Mouse (Mus musculus) telencephalon, adult 2 months (tissue): Measurements from ENCODE around the gene Umad1.

Source experiments
- DNase-seq: peaks from one replicate; pipeline ENCODE4 v3.0.0-alpha.2; 2011; ENCODE audit warnings: low read depth, low spot score

Gene Umad1

DNA sequence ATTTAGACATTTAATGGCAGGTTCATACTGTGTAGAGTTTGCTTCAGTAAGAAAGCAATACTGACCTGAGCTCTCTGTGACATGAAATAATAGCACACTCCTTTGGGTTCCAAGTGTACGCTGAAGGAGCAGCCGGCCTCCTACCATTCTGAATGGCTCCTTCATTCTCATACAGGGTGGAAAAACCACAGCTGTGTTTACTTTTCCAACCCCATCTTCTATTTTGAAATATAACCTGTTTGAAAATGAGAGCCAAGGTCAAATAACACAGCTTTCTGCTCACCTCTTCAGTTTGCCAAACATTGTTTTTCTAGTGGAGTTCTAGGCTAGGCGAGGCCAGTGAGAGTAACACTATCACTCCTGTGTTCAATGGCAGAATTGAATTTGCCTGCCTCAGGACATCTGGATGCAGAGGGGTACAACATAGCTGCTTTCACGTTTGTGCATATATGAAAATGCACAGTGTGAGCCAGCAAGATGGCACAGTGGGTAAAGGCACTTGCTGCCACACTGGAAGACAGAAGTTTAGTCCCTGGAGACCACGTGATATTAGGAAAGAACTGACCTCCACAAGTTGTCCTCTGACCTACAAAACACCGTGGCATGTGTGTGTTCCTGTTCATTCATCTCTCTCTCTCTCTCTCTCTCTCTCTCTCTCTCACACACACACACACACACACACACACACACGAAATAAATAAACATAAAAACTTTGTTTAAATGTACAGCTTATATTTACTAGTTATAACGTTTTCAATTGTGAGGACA is 157.9 kb downstream of the Umad1 start:
- no peak for DNase-seq

- no peak for DNase-seq
These were observed 160.5 kb downstream of the Umad1 start for GRCm38 (mm10) chr6:8419485-8420186.

- DNase-seq = no peak
These were observed 161.1 kb downstream of the Umad1 start for GRCm38 (mm10) chr6:8420187-8420503.

DNA sequence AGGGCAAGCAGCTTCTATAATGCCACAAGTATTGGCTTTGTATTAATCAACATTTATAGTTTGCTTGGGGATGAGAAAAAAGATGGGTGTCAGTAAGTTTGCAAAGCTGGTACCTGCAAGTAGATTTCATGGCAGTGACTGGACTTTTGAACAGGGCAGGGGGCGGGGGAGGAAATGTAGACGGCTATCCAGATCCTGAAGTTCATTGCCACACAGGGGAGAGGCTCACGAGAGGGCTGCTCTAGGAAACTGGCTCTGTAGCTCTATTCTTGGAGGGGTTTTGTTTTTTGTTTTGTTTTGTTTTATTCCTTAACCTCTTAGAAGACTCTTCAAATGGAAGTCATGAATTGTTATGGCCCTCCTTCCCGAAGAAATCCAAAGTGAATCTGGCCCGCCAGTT is 162.3 kb downstream of the Umad1 start:
- DNase-seq = no peak

DNA sequence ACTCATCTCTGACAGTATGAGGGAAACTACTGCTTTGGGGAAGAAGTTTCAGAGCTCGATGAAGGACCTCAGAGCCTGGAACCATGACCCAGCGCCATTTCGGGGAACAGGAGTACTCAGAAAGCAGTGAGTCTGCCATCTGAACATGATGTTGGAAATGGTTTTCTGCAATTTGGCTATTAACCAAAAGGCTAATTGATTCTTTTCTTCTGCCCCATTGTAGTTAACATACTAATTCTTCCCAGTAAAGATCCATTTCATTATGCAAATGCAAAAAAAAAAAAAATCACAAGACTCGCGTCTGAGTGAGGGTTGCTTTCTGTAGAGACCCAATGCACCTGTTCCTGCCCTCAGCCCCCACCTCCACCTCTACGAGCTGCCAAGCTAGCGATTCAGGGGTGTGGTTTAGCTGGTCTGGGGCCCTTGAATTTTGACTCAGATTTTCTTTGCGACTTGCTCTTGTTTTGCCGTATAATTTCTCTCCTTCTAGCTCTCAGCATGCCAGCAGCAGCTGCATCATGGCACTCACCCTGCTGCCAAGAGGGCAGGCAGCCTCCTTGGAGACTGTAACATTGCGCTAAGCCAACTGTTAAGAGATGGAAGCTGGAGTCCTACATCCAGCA is 163.0 kb downstream of the Umad1 start:
- DNase-seq = no peak

- DNase-seq = no peak
These were observed 164.1 kb downstream of the Umad1 start for GRCm38 (mm10) chr6:8423142-8423541.

- no peak for DNase-seq
These were observed 168.6 kb downstream of the Umad1 start for GRCm38 (mm10) chr6:8427692-8428091.

GRCm38 (mm10) chr6:8430610-8431234 is 171.6 kb downstream of the Umad1 start:
- DNase-seq = peak; percentile 59

DNA sequence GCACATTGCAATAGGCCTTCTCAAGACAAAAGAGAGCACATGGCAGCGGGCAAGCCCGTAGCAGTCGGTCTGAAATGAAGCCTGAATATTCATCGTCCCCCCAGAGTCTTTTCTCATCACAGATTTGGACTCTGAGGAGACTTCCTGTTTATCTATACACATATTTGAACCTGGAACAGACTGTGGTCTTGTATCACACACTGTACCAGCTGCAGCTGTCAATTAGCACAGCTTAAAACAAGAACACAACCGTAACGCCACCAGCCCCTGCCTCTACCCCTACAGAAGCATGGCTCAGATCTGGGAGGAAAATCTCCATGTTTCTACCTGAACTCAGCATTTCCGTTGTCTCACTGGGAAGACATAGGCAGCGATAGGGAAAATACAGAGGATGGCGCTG is 174.1 kb downstream of the Umad1 start:
- DNase-seq = no peak

- DNase-seq = no peak
These were observed 178.8 kb downstream of the Umad1 start for GRCm38 (mm10) chr6:8437937-8438336.

DNA sequence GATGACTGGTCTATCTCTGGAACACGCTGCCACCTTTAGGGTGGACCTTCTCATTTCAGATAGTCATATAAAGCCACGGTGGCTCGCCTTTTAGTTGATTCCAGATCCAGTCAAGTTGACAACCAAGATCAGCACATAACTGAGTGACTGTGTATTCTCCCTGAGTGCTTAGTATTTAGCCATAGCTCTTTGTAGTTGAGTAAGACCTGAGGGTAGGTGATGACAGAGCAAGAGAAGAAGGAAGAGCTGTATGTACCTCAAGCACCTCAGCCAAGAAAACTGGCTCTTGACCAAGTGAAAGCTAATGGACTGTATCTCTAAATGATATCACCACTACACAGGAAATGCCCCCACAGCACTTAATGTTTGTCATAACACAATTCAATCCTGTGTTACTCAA is 182.7 kb downstream of the Umad1 start:
- no peak for DNase-seq

GRCm38 (mm10) chr6:8446786-8447185 is 187.7 kb downstream of the Umad1 start:
- DNase-seq = peak; percentile 72

GRCm38 (mm10) chr6:8455599-8455998 is 196.5 kb downstream of the Umad1 start:
- no peak for DNase-seq

DNA sequence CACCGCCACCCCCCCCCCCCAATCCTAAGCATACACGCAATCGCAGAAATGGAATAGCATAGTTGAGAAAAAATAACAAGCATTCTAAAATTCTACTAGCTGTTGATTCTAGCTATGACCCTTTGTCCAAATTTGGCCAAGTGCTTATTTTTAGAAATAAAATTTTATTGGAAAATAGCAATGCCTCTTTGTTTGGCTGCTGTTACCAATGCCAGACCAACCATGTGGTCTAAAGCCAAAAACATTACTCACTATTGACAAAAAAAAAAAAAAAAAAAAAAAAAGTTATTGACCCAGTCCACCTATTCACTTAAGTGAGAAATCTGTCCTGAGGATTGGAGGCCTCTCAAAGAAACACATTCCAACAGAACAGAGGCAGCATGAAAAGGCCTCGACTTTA is 199.5 kb downstream of the Umad1 start:
- no peak for DNase-seq

DNA sequence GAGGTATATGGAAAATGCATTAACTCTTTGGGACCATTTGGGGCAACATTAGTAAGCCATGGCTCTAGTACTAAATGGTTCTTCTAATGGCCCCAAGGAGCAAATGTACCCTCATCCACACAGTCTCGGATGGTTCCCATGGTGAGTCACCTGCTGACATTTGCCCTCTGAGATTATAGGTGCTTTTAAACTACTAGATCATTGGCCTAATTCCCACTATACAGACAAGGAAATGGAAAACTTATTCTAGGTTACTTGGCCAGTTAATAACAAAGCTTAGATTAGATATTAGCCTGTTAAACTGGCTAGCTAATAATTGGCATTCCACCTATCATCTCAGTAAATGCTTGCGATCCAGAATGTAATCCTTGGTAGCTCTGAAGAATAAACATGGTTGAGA is 203.4 kb downstream of the Umad1 start:
- no peak for DNase-seq

DNA sequence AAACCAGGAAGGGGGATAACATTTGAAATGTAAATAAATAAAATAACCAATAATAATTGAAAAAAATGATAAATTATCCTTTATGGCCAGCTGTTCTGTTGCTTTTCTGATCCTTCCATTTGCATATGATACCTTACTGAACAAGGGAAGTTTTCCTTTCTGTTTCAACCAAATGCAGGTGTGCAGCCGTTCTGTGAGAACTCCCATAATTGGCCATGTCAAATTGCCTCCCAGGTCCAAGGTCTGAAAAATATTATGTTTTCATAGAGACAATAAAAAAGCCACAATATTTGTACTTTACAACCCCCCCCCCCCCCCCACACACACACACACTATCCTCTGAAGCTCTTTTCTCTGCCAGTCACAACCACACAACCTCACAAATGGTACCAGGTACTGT is 206.3 kb downstream of the Umad1 start:
- DNase-seq = no peak

- no peak for DNase-seq
These were observed 206.9 kb downstream of the Umad1 start for GRCm38 (mm10) chr6:8465985-8466384.

GRCm38 (mm10) chr6:8467667-8468337 is 208.7 kb downstream of the Umad1 start:
- no peak for DNase-seq

DNA sequence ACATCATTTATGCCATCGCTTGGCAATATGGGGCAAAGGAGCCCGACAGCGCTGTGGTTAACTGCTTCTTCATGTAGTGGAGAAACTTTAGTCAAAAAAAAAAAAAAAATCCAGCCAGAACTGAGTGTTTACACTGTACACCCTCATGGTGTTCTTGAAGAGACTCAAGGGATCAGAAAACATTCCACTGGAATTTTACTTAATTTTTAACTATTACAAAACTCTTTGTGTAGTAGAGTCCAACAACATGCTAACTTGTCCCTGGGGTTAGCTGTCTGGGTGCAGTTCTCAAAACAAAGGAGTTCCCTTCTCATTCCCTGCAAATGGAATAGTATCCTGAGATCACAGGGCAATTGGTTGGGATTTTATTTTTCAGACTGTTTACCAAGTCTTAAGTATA is 210.8 kb downstream of the Umad1 start:
- DNase-seq = no peak

GRCm38 (mm10) chr6:8472125-8472524 is 213.0 kb downstream of the Umad1 start:
- DNase-seq = no peak

DNA sequence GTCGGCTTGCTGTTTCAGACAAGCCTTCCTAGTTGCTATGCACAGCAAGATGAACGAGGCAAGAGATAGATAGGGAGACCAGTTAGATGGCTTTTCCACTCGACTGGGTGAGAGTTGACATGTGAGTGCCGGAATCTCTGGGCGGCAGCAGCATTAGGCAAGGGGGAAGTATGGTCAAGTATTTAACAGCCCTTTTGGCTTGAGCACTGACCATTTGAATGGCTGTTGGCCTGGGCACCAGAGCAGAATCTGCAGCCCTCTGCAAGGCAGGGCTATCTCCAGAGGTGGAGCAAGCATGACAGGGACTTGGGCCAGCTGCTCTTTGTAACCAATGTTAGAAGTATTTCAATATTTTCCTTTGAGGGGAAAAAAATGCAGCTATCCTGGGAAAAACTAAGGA is 213.8 kb downstream of the Umad1 start:
- DNase-seq = no peak

- no peak for DNase-seq
These were observed 214.4 kb downstream of the Umad1 start for GRCm38 (mm10) chr6:8473498-8473897.
